Mouse (Mus musculus) forebrain, embryonic 10.5 days (tissue): ENCODE measurements around the gene Gm11060. TPM values are rescaled to one million over a fixed set of nuclear protein-coding genes. Genes with fewer than 3 reads are reported as not detected.

ENCODE experiments used
- DNase-seq: peaks from one replicate; pipeline ENCODE4 v3.0.0-alpha.2; 2017; ENCODE audit warnings: low spot score; ENCODE audit errors: extremely low spot score
- H3K27ac ChIP-seq: fragments of 300-500 bp; sonication (generic); 2 replicates; pipeline ENCODE4 v1.5.1; 2016; ENCODE audit warnings: mild to moderate bottlenecking
- H3K27me3 ChIP-seq: fragments of 300-500 bp; sonication (generic); 2 replicates; pipeline ENCODE4 v1.6.1; 2016; ENCODE audit warnings: mild to moderate bottlenecking; ENCODE audit not compliant: poor library complexity, severe bottlenecking
- H3K36me3 ChIP-seq: fragments of 300-500 bp; sonication (generic); replicated peaks from 2 replicates; pipeline ENCODE4 v1.6.1; 2016; ENCODE audit warnings: mild to moderate bottlenecking, moderate library complexity
- H3K4me1 ChIP-seq: fragments of 300-500 bp; sonication (generic); 2 replicates; pipeline ENCODE4 v1.6.1; 2016
- H3K4me3 ChIP-seq: fragments of 300-500 bp; sonication (generic); 2 replicates; pipeline ENCODE4 v1.5.1; 2016; ENCODE audit warnings: mild to moderate bottlenecking, moderate library complexity
- H3K9me3 ChIP-seq: fragments of 300-500 bp; sonication (generic); 2 replicates; pipeline ENCODE4 v1.6.1; 2016; ENCODE audit warnings: mild to moderate bottlenecking, moderate library complexity
- WGBS: fragments of 180-500 bp; shearing (Covaris S2); methylation state at CpG from one replicate; pipeline ENCODE4 v1.1.7; 2016; 5-methylcytosine and 5-hydroxymethylcytosine counted together
- polyA plus RNA-seq: library from polyadenylated mRNA; unstranded; fragments of >200 nt; fragmentation: Nextera tagmentation; extraction: Ambion mirVana; gene quantifications from 2 replicates; pipeline ENCODE4 v1.2.1, GENCODE M21; 2016

Gm11060 gene
- polyA plus RNA-seq = not detected in 2 replicates

- peaks cover 7% of the 10 kb centered on the region; the same call in 1 of the 2 replicates for H3K4me1 ChIP-seq
- no peaks in the 10 kb centered on the region for H3K9me3 ChIP-seq
- H3K27me3 ChIP-seq = no peaks in the 10 kb centered on the region
- no peak for DNase-seq
- no peaks in the 10 kb centered on the region for H3K36me3 ChIP-seq
- H3K4me3 ChIP-seq = no peak within 1 kb of the TSS
- no peak within 1 kb of the TSS for H3K27ac ChIP-seq
- 88% methylated on average over 2 of the region's 2 CpGs for WGBS
Observed at GRCm38 (mm10) chr2:105091718-105092117, at the start of gene Gm11060. Gm11060 (plus strand) TSS chr2:105092018.

GRCm38 (mm10) chr2:105043152-105043551, 48.7 kb upstream of the Gm11060 start:
- DNase-seq = no peak
- Histone ChIP-seq H3K27ac (no peak overlapping the region), H3K36me3 (no peaks in the 10 kb centered on the region), H3K4me3 (no peak overlapping the region), H3K27me3 (no peaks in the 10 kb centered on the region), H3K9me3 (no peaks in the 10 kb centered on the region), H3K4me1 (0 out of 2 replicates have a peak, but pooled peaks cover 1% of the 10 kb centered on the region)
- WGBS = 89% methylated on average over 4 of the region's 4 CpGs

- DNase-seq = no peak
- H3K9me3 ChIP-seq = no peaks in the 10 kb centered on the region
- H3K27ac ChIP-seq = no peak overlapping the region
- H3K4me3 ChIP-seq = no peak overlapping the region
- no peaks in the 10 kb centered on the region for H3K36me3 ChIP-seq
- WGBS = 30% methylated on average over 1 of the region's 1 CpGs
- H3K4me1 ChIP-seq = 0 out of 2 replicates have a peak, but pooled peaks cover 3% of the 10 kb centered on the region
- no peaks in the 10 kb centered on the region for H3K27me3 ChIP-seq
Observed at GRCm38 (mm10) chr2:105048301-105048700, 43.5 kb upstream of the Gm11060 start.

- H3K4me1 ChIP-seq = no peaks in the 10 kb centered on the region
- DNase-seq = no peak
- no peaks in the 10 kb centered on the region for H3K27me3 ChIP-seq
- H3K9me3 ChIP-seq = no peaks in the 10 kb centered on the region
- no peak overlapping the region for H3K4me3 ChIP-seq
- WGBS = 97% methylated on average over 1 of the region's 1 CpGs
- no peaks in the 10 kb centered on the region for H3K36me3 ChIP-seq
- H3K27ac ChIP-seq = no peak overlapping the region
Observed at GRCm38 (mm10) chr2:105055529-105055928, 36.3 kb upstream of the Gm11060 start.

GRCm38 (mm10) chr2:105058577-105059116, 33.2 kb upstream of the Gm11060 start:
- no peak overlapping the region for H3K4me3 ChIP-seq
- no peak for DNase-seq
- H3K27me3 ChIP-seq = no peaks in the 10 kb centered on the region
- peaks cover 6% of the 10 kb centered on the region; the same call in 1 of the 2 replicates for H3K4me1 ChIP-seq
- WGBS = 85% methylated on average over 7 of the region's 7 CpGs
- H3K27ac ChIP-seq = no peak overlapping the region
- H3K9me3 ChIP-seq = no peaks in the 10 kb centered on the region
- no peaks in the 10 kb centered on the region for H3K36me3 ChIP-seq

- H3K4me1 ChIP-seq = peaks cover 6% of the 10 kb centered on the region; the same call in 1 of the 2 replicates
- H3K36me3 ChIP-seq = no peaks in the 10 kb centered on the region
- WGBS = 60% methylated on average over 7 of the region's 7 CpGs
Observed at GRCm38 (mm10) chr2:105062741-105063372, 29.0 kb upstream of the Gm11060 start.

GRCm38 (mm10) chr2:105072496-105072895, 19.3 kb upstream of the Gm11060 start:
- DNase-seq = no peak

More at GRCm38 (mm10) chr2:105062741-105063372, 29.0 kb upstream of the Gm11060 start:
- Histone ChIP-seq H3K27me3 (no peaks in the 10 kb centered on the region), H3K4me3 (no peak overlapping the region), H3K9me3 (no peaks in the 10 kb centered on the region), H3K27ac (no peak overlapping the region)
- no peak for DNase-seq

GRCm38 (mm10) chr2:105074196-105074595, 17.6 kb upstream of the Gm11060 start:
- Histone ChIP-seq H3K4me3 (no peak overlapping the region), H3K27ac (no peak overlapping the region), H3K4me1 (no peaks in the 10 kb centered on the region), H3K36me3 (no peaks in the 10 kb centered on the region), H3K27me3 (no peaks in the 10 kb centered on the region), H3K9me3 (no peaks in the 10 kb centered on the region)
- no peak for DNase-seq
- 46% methylated on average over 4 of the region's 4 CpGs for WGBS

More at GRCm38 (mm10) chr2:105072496-105072895, 19.3 kb upstream of the Gm11060 start:
- no peaks in the 10 kb centered on the region for H3K4me1 ChIP-seq
- WGBS = 77% methylated on average over 4 of the region's 4 CpGs
- no peaks in the 10 kb centered on the region for H3K36me3 ChIP-seq
- no peak overlapping the region for H3K27ac ChIP-seq
- no peaks in the 10 kb centered on the region for H3K9me3 ChIP-seq
- H3K4me3 ChIP-seq = no peak overlapping the region
- no peaks in the 10 kb centered on the region for H3K27me3 ChIP-seq

- no peaks in the 10 kb centered on the region for H3K4me1 ChIP-seq
- no peaks in the 10 kb centered on the region for H3K9me3 ChIP-seq
- H3K4me3 ChIP-seq = no peak overlapping the region
- DNase-seq = no peak
- no peaks in the 10 kb centered on the region for H3K36me3 ChIP-seq
- WGBS = 84% methylated on average over 5 of the region's 5 CpGs
- H3K27me3 ChIP-seq = no peaks in the 10 kb centered on the region
- H3K27ac ChIP-seq = no peak overlapping the region
Observed at GRCm38 (mm10) chr2:105075809-105076208, 16.0 kb upstream of the Gm11060 start.

- H3K4me3 ChIP-seq = no peak overlapping the region
- WGBS = 94% methylated on average over 7 of the region's 7 CpGs
- H3K27ac ChIP-seq = no peak overlapping the region
- no peaks in the 10 kb centered on the region for H3K36me3 ChIP-seq
- DNase-seq = no peak
- no peaks in the 10 kb centered on the region for H3K9me3 ChIP-seq
- no peaks in the 10 kb centered on the region for H3K4me1 ChIP-seq
- H3K27me3 ChIP-seq = 0 out of 2 replicates have a peak, but pooled peaks cover 4% of the 10 kb centered on the region
Observed at GRCm38 (mm10) chr2:105077151-105077550, 14.7 kb upstream of the Gm11060 start.

- WGBS = 25% methylated on average over 9 of the region's 9 CpGs
- no peak for DNase-seq
- H3K36me3 ChIP-seq = no peaks in the 10 kb centered on the region
Observed at GRCm38 (mm10) chr2:105082256-105082790, 9.5 kb upstream of the Gm11060 start.

GRCm38 (mm10) chr2:105084035-105084434, 7.8 kb upstream of the Gm11060 start:
- no peak for DNase-seq
- 82% methylated on average over 4 of the region's 4 CpGs for WGBS
- Histone ChIP-seq H3K27me3 (0 out of 2 replicates have a peak, but pooled peaks cover 9% of the 10 kb centered on the region), H3K36me3 (no peaks in the 10 kb centered on the region), H3K27ac (no peak overlapping the region), H3K4me3 (no peak overlapping the region), H3K9me3 (no peaks in the 10 kb centered on the region), H3K4me1 (no peaks in the 10 kb centered on the region)

More at GRCm38 (mm10) chr2:105082256-105082790, 9.5 kb upstream of the Gm11060 start:
- no peak overlapping the region for H3K4me3 ChIP-seq
- no peaks in the 10 kb centered on the region for H3K9me3 ChIP-seq
- H3K27me3 ChIP-seq = 0 out of 2 replicates have a peak, but pooled peaks cover 9% of the 10 kb centered on the region
- no peaks in the 10 kb centered on the region for H3K4me1 ChIP-seq
- H3K27ac ChIP-seq = no peak overlapping the region

GRCm38 (mm10) chr2:105086081-105086480, 5.7 kb upstream of the Gm11060 start:
- DNase-seq = no peak

More at GRCm38 (mm10) chr2:105086081-105086480, 5.7 kb upstream of the Gm11060 start:
- Histone ChIP-seq H3K4me3 (no peak overlapping the region), H3K27ac (no peak overlapping the region), H3K4me1 (peaks cover 7% of the 10 kb centered on the region; the same call in 1 of the 2 replicates), H3K9me3 (no peaks in the 10 kb centered on the region), H3K27me3 (0 out of 2 replicates have a peak, but pooled peaks cover 9% of the 10 kb centered on the region), H3K36me3 (no peaks in the 10 kb centered on the region)
- WGBS = 94% methylated on average over 3 of the region's 3 CpGs
